Mouse (Mus musculus) neural tube, embryonic 12.5 days (tissue): ENCODE results near the gene Slc25a27. TPM values are rescaled to one million over a fixed set of nuclear protein-coding genes. Genes with fewer than 3 reads are reported as not detected.

ENCODE experiments used
- ATAC-seq: fragments of 200-750 bp; cut with Nextera tagmentation; 2 replicates; pipeline ENCODE4 v1.8.0; 2017; ENCODE audit warnings: low read depth, mild to moderate bottlenecking, moderate TSS enrichment, moderate library complexity; ENCODE audit not compliant: low FRiP score
- H3K27ac ChIP-seq: fragments of 300-500 bp; sonication (generic); 2 replicates; pipeline ENCODE4 v1.5.1; 2016
- H3K27me3 ChIP-seq: fragments of 300-500 bp; sonication (generic); replicated peaks from 2 replicates; pipeline ENCODE4 v1.6.1; 2016; ENCODE audit warnings: mild to moderate bottlenecking
- H3K36me3 ChIP-seq: fragments of 300-500 bp; sonication (generic); 2 replicates; pipeline ENCODE4 v1.6.1; 2016; ENCODE audit warnings: mild to moderate bottlenecking
- H3K4me1 ChIP-seq: fragments of 300-500 bp; sonication (generic); 2 replicates; pipeline ENCODE4 v1.6.1; 2016
- H3K4me2 ChIP-seq: fragments of 300-500 bp; sonication (generic); replicated peaks from 2 replicates; pipeline ENCODE4 v1.6.1; 2016; ENCODE audit warnings: mild to moderate bottlenecking
- H3K4me3 ChIP-seq: fragments of 300-500 bp; sonication (generic); 2 replicates; pipeline ENCODE4 v1.5.1; 2016
- H3K9ac ChIP-seq: fragments of 300-500 bp; sonication (generic); 2 replicates; pipeline ENCODE4 v1.6.1; 2016; ENCODE audit warnings: mild to moderate bottlenecking
- H3K9me3 ChIP-seq: fragments of 300-500 bp; sonication (generic); 2 replicates; pipeline ENCODE4 v1.6.1; 2016; ENCODE audit warnings: mild to moderate bottlenecking
- WGBS: fragments of 180-500 bp; shearing (Covaris S2); methylation state at CpG from one replicate; pipeline ENCODE4 v1.1.7; 2016; 5-methylcytosine and 5-hydroxymethylcytosine counted together
- polyA plus RNA-seq: library from polyadenylated mRNA; unstranded; fragments of >200 nt; fragmentation: Nextera tagmentation; extraction: Ambion mirVana; gene quantifications from 2 replicates; pipeline ENCODE4 v1.2.1, GENCODE M21; 2016

The Slc25a27 gene
- polyA plus RNA-seq, 1 experiment from 2014 or later: 88.3 TPM

- no peak for ATAC-seq
- Histone ChIP-seq H3K9me3 (0 out of 2 replicates have a peak, but pooled peaks cover 7% of the 10 kb centered on the region), H3K4me2 (no peak overlapping the region), H3K9ac (no peak overlapping the region), H3K27me3 (no peaks in the 10 kb centered on the region), H3K36me3 (no peaks in the 10 kb centered on the region), H3K4me1 (no peaks in the 10 kb centered on the region), H3K4me3 (no peak overlapping the region), H3K27ac (no peak overlapping the region)
- 74% methylated on average over 4 of the region's 4 CpGs for WGBS
These were observed 68.3 kb downstream of the Slc25a27 start for GRCm38 (mm10) chr17:43598706-43599105.

DNA sequence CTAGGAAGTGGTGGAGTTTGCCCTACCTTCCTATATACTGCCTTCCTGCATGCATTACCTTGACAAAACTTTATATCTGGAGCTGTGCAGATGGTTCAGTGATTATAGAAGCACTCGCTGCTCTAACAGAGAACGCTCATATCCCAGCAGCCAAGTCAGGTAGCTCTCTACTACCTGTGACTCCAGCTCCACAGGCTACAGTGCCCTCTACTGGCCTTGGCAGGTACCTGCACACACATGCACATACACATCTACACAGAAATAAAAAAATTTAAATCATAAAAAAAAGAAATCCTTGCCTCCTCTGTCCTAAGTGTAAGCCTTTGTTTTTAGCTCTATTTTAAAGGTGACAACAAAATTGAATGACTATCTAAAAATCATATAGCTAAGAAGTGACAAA lies 69.3 kb downstream of the Slc25a27 start:
- H3K9ac ChIP-seq: no peak overlapping the region
- H3K4me1 ChIP-seq: no peaks in the 10 kb centered on the region
- no peak overlapping the region for H3K27ac ChIP-seq
- 0 out of 2 replicates have a peak, but pooled peaks cover 7% of the 10 kb centered on the region for H3K9me3 ChIP-seq
- no peak overlapping the region for H3K4me3 ChIP-seq
- no peaks in the 10 kb centered on the region for H3K36me3 ChIP-seq
- no peaks in the 10 kb centered on the region for H3K27me3 ChIP-seq
- ATAC-seq: no peak
- 97% methylated on average over 2 of the region's 2 CpGs for WGBS
- H3K4me2 ChIP-seq: no peak overlapping the region

DNA sequence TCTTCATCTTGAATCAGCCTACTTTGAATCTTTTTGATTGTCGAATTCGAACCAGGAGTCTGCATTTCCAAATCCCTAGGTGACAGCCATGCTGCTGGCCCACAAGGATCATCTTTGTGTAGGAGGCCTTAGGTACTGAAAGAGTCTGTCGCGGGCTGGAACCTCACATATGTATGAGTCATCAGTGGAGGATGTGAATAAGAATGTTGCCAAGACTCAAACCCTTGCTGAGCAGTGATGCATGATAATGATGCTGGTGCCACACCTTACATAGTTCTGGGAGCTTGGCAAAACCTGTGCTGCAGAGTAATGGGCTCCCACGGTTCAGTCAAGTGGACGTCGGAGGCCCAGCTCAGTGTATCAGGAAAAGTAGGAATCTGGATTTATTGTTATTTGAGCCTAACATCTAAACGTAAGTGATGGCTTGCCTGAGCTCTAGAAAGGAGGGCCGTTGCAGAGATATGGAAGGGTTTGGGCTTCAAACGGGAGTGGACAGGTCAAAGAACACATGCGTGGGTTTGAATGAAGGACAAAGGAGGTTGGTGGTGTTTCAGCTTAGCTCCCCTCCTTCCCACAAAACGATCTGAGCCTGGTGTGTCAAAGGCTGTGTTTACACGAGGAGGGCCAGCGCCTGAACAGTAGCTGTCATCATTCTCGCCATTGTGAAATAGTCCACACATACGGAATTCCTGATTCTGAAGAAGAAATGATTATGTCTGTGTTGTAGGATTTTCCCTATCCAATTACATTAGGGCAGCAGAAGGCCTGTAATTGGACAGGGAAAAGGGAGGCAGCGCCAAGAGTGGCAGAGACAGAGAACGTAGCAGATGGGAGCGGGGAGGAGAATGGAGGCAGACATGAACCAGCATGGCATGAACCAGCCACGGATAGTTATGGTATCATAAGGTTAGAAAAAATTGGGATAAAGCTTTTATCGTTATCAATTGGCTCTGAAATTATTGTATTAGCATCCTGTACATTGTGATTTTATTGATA lies 74.4 kb downstream of the Slc25a27 start:
- 90% methylated on average over 21 of the region's 21 CpGs for WGBS
- 0 out of 2 replicates have a peak, but pooled peaks cover 5% of the 10 kb centered on the region for H3K9me3 ChIP-seq
- no peak overlapping the region for H3K27ac ChIP-seq
- H3K9ac ChIP-seq: no peak overlapping the region
- H3K36me3 ChIP-seq: no peaks in the 10 kb centered on the region
- H3K4me3 ChIP-seq: no peak overlapping the region
- no peak for ATAC-seq
- H3K27me3 ChIP-seq: no peaks in the 10 kb centered on the region
- no peak overlapping the region for H3K4me2 ChIP-seq
- no peaks in the 10 kb centered on the region for H3K4me1 ChIP-seq

Other genes with a start within 250 kb of the Slc25a27 start
- 0.10 TPM in 1 of 2 replicates, not detected in the other for gene Mep1a, start 164.4 kb downstream of the Slc25a27 start, polyA plus RNA-seq
- gene Ankrd66, start 123.6 kb downstream of the Slc25a27 start, polyA plus RNA-seq: 0.20 TPM in 1 of 2 replicates, not detected in the other
- 16.3 and 18.8 TPM in 2 replicates for gene Pla2g7, start 99.1 kb downstream of the Slc25a27 start, polyA plus RNA-seq
- gene Tdrd6, start 36.9 kb downstream of the Slc25a27 start, polyA plus RNA-seq: 0.08 and 0.33 TPM in 2 replicates
- gene Cyp39a1, start 211 bp upstream of the Slc25a27 start, polyA plus RNA-seq: 20.6 and 23.3 TPM in 2 replicates
- 48.8 and 49.5 TPM in 2 replicates for gene Rcan2, start 134.1 kb upstream of the Slc25a27 start, polyA plus RNA-seq